Mouse (Mus musculus) midbrain, embryonic 15.5 days (tissue): ENCODE data around the gene Il17rb. TPM values are rescaled to one million over a fixed set of nuclear protein-coding genes. Genes with fewer than 3 reads are reported as not detected.

Source experiments
- ATAC-seq: fragments of 200-750 bp; cut with Nextera tagmentation; replicated peaks from 2 replicates; pipeline ENCODE4 v1.8.0; 2017; ENCODE audit warnings: moderate TSS enrichment
- H3K27ac ChIP-seq: fragments of 300-500 bp; sonication (generic); 2 replicates; pipeline ENCODE4 v1.5.1; 2015; ENCODE audit warnings: mild to moderate bottlenecking, inconsistent platforms
- H3K27me3 ChIP-seq: fragments of 300-500 bp; sonication (generic); replicated peaks from 2 replicates; pipeline ENCODE4 v1.6.1; 2015; ENCODE audit warnings: inconsistent platforms
- H3K36me3 ChIP-seq: fragments of 300-500 bp; sonication (generic); replicated peaks from 2 replicates; pipeline ENCODE4 v1.6.1; 2015; ENCODE audit warnings: inconsistent platforms
- H3K4me1 ChIP-seq: fragments of 300-500 bp; sonication (generic); 2 replicates; pipeline ENCODE4 v1.6.1; 2015; ENCODE audit warnings: inconsistent platforms
- H3K4me2 ChIP-seq: fragments of 300-500 bp; sonication (generic); 2 replicates; pipeline ENCODE4 v1.6.1; 2015; ENCODE audit warnings: inconsistent platforms, mild to moderate bottlenecking, moderate library complexity
- H3K4me3 ChIP-seq: fragments of 300-500 bp; sonication (generic); 2 replicates; pipeline ENCODE4 v1.5.1; 2015; ENCODE audit warnings: mild to moderate bottlenecking, inconsistent platforms
- H3K9ac ChIP-seq: fragments of 300-500 bp; sonication (generic); 2 replicates; pipeline ENCODE4 v1.6.1; 2015; ENCODE audit warnings: mild to moderate bottlenecking, inconsistent platforms
- H3K9me3 ChIP-seq: fragments of 300-500 bp; sonication (generic); 2 replicates; pipeline ENCODE4 v1.6.1; 2016; ENCODE audit warnings: inconsistent platforms
- WGBS: fragments of 180-500 bp; shearing (Covaris S2); methylation state at CpG from one replicate; pipeline ENCODE4 v1.1.7; 2015; ENCODE audit warnings: mixed read lengths; 5-methylcytosine and 5-hydroxymethylcytosine counted together
- polyA plus RNA-seq: library from polyadenylated mRNA; unstranded; fragments of >200 nt; fragmentation: Nextera tagmentation; extraction: Ambion mirVana; gene quantifications from 2 replicates; pipeline ENCODE4 v1.2.1, GENCODE M21; 2015

The Il17rb gene
- polyA plus RNA-seq, 1 experiment from 2014 or later, result 2.1 TPM

- no peak overlapping the region for H3K27ac ChIP-seq
- WGBS, result 81% methylated on average over 10 of the region's 10 CpGs
- ATAC-seq, result no peak
- no peak overlapping the region for H3K9ac ChIP-seq
- H3K4me3 ChIP-seq, result no peak overlapping the region
- H3K4me1 ChIP-seq, result peaks cover 10% of the 10 kb centered on the region
- peaks cover 19% of the 10 kb centered on the region for H3K27me3 ChIP-seq
- no peaks in the 10 kb centered on the region for H3K36me3 ChIP-seq
- H3K9me3 ChIP-seq, result no peaks in the 10 kb centered on the region
- H3K4me2 ChIP-seq, result no peak overlapping the region
Observed at GRCm38 (mm10) chr14:30011886-30012560, 3.3 kb upstream of the Il17rb start.

GRCm38 (mm10) chr14:30009864-30010560, 1.3 kb upstream of the Il17rb start:
- Histone ChIP-seq H3K36me3 (no peaks in the 10 kb centered on the region), H3K27ac (no peak overlapping the region), H3K4me2 (no peak overlapping the region), H3K9ac (no peak overlapping the region), H3K4me1 (peaks cover 10% of the 10 kb centered on the region), H3K27me3 (peaks cover 19% of the 10 kb centered on the region), H3K9me3 (no peaks in the 10 kb centered on the region), H3K4me3 (no peak overlapping the region)
- WGBS, result 72% methylated on average over 10 of the region's 10 CpGs
- ATAC-seq, result no peak

GRCm38 (mm10) chr14:29999475-29999811, 9.3 kb downstream of the Il17rb start:
- ATAC-seq, result no peak
- Histone ChIP-seq H3K9ac (no peak overlapping the region), H3K27me3 (no peaks in the 10 kb centered on the region), H3K4me2 (no peak overlapping the region), H3K36me3 (peaks cover 24% of the 10 kb centered on the region), H3K4me1 (no peaks in the 10 kb centered on the region), H3K9me3 (no peaks in the 10 kb centered on the region), H3K27ac (no peak overlapping the region), H3K4me3 (no peak overlapping the region)
- 92% methylated on average over 3 of the region's 3 CpGs for WGBS

- 80% methylated on average over 13 of the region's 13 CpGs for WGBS
Observed at GRCm38 (mm10) chr14:29998747-29999474, 9.8 kb downstream of the Il17rb start.

GRCm38 (mm10) chr14:29997345-29997744, 11.4 kb downstream of the Il17rb start:
- no peak overlapping the region for H3K4me3 ChIP-seq
- H3K4me1 ChIP-seq, result no peaks in the 10 kb centered on the region
- no peaks in the 10 kb centered on the region for H3K9me3 ChIP-seq
- no peak for ATAC-seq
- H3K9ac ChIP-seq, result no peak overlapping the region
- no peak overlapping the region for H3K4me2 ChIP-seq
- H3K27ac ChIP-seq, result no peak overlapping the region
- H3K27me3 ChIP-seq, result no peaks in the 10 kb centered on the region
- peaks cover 43% of the 10 kb centered on the region for H3K36me3 ChIP-seq

More at GRCm38 (mm10) chr14:29998747-29999474, 9.8 kb downstream of the Il17rb start:
- Histone ChIP-seq H3K9ac (no peak overlapping the region), H3K27ac (no peak overlapping the region), H3K4me3 (no peak overlapping the region), H3K27me3 (no peaks in the 10 kb centered on the region), H3K36me3 (peaks cover 30% of the 10 kb centered on the region), H3K9me3 (no peaks in the 10 kb centered on the region), H3K4me2 (no peak overlapping the region), H3K4me1 (no peaks in the 10 kb centered on the region)
- ATAC-seq, result no peak; the same call in 1 of the 2 replicates

- 94% methylated on average over 11 of the region's 11 CpGs for WGBS
- no peak overlapping the region for H3K9ac ChIP-seq
- H3K9me3 ChIP-seq, result no peaks in the 10 kb centered on the region
- ATAC-seq, result no peak
- H3K36me3 ChIP-seq, result peaks cover 53% of the 10 kb centered on the region
- no peak overlapping the region for H3K4me2 ChIP-seq
- no peak overlapping the region for H3K4me3 ChIP-seq
- H3K4me1 ChIP-seq, result no peaks in the 10 kb centered on the region
- H3K27ac ChIP-seq, result no peak overlapping the region
- no peaks in the 10 kb centered on the region for H3K27me3 ChIP-seq
Observed at GRCm38 (mm10) chr14:29996000-29996751, 12.5 kb downstream of the Il17rb start.

GRCm38 (mm10) chr14:29994976-29995375, 13.7 kb downstream of the Il17rb start:
- Histone ChIP-seq H3K27me3 (no peaks in the 10 kb centered on the region), H3K4me3 (no peak overlapping the region), H3K4me2 (no peak overlapping the region), H3K4me1 (no peaks in the 10 kb centered on the region), H3K27ac (no peak overlapping the region), H3K9ac (no peak overlapping the region), H3K9me3 (no peaks in the 10 kb centered on the region), H3K36me3 (peaks cover 64% of the 10 kb centered on the region)
- WGBS, result 92% methylated on average over 4 of the region's 4 CpGs
- ATAC-seq, result no peak

- Histone ChIP-seq H3K9me3 (no peaks in the 10 kb centered on the region), H3K9ac (no peak overlapping the region), H3K4me2 (no peak overlapping the region), H3K4me3 (no peak overlapping the region), H3K36me3 (peaks cover 96% of the 10 kb centered on the region), H3K4me1 (no peaks in the 10 kb centered on the region), H3K27me3 (no peaks in the 10 kb centered on the region), H3K27ac (no peak overlapping the region)
- WGBS, result 96% methylated on average over 4 of the region's 4 CpGs
- ATAC-seq, result no peak
Observed at GRCm38 (mm10) chr14:29988337-29988736, 20.4 kb downstream of the Il17rb start.

- Histone ChIP-seq H3K36me3 (peaks cover 94% of the 10 kb centered on the region), H3K9me3 (no peaks in the 10 kb centered on the region), H3K27ac (no peak overlapping the region), H3K4me1 (no peaks in the 10 kb centered on the region), H3K27me3 (no peaks in the 10 kb centered on the region), H3K9ac (no peak overlapping the region), H3K4me2 (no peak overlapping the region), H3K4me3 (no peak overlapping the region)
- WGBS, result 95% methylated on average over 9 of the region's 9 CpGs
- ATAC-seq, result no peak
Observed at GRCm38 (mm10) chr14:29987739-29988138, 21.0 kb downstream of the Il17rb start.

GRCm38 (mm10) chr14:29987276-29987675, 21.4 kb downstream of the Il17rb start:
- Histone ChIP-seq H3K4me2 (no peak overlapping the region), H3K9ac (no peak overlapping the region), H3K27me3 (no peaks in the 10 kb centered on the region), H3K4me1 (no peaks in the 10 kb centered on the region), H3K9me3 (no peaks in the 10 kb centered on the region), H3K36me3 (peaks cover 97% of the 10 kb centered on the region), H3K4me3 (no peak overlapping the region), H3K27ac (no peak overlapping the region)
- ATAC-seq, result no peak
- WGBS, result 95% methylated on average over 6 of the region's 6 CpGs

GRCm38 (mm10) chr14:29986096-29986495, 22.6 kb downstream of the Il17rb start:
- H3K27me3 ChIP-seq, result no peaks in the 10 kb centered on the region
- no peak for ATAC-seq
- no peaks in the 10 kb centered on the region for H3K9me3 ChIP-seq
- 93% methylated on average over 4 of the region's 4 CpGs for WGBS
- H3K36me3 ChIP-seq, result peaks cover 98% of the 10 kb centered on the region
- H3K4me2 ChIP-seq, result no peak overlapping the region
- H3K4me1 ChIP-seq, result no peaks in the 10 kb centered on the region
- no peak overlapping the region for H3K27ac ChIP-seq
- H3K9ac ChIP-seq, result no peak overlapping the region
- H3K4me3 ChIP-seq, result no peak overlapping the region
